Mouse (Mus musculus) ES-E14 (cell line): ENCODE data around the gene Tiam1.

Experiments
- CHD2 ChIP-seq: IDR thresholded peaks from 2 replicates; pipeline ENCODE4 v1.6.1; 2014; ENCODE audit warnings: mild to moderate bottlenecking, low read depth, low read length, inconsistent platforms
- HCFC1 ChIP-seq: IDR thresholded peaks from 2 replicates; pipeline ENCODE4 v1.6.1; 2012; ENCODE audit warnings: low read length, inconsistent platforms, borderline replicate concordance; ENCODE audit not compliant: insufficient read depth
- MAFK ChIP-seq: IDR thresholded peaks from 2 replicates; pipeline ENCODE4 v1.6.1; 2014; ENCODE audit warnings: mild to moderate bottlenecking, low read depth, low read length, inconsistent platforms; ENCODE audit not compliant: insufficient read depth
- ZC3H11A ChIP-seq: IDR thresholded peaks from 2 replicates; pipeline ENCODE4 v1.6.1; 2012; ENCODE audit warnings: low read depth, mild to moderate bottlenecking, inconsistent platforms, low read length, borderline replicate concordance
- ZNF384 ChIP-seq: IDR thresholded peaks from 2 replicates; pipeline ENCODE4 v1.6.1; 2012; ENCODE audit warnings: low read depth, low read length, inconsistent platforms

- TF ChIP-seq ZC3H11A (no peak), ZNF384 (no peak), MAFK (no peak), HCFC1 (no peak), CHD2 (no peak)
Observed at GRCm38 (mm10) chr16:90109500-90109899, 34.1 kb downstream of the Tiam1 start.
